ENCODE assay signal across 23 mouse cellular contexts in genomic region chr2:127324456-127324855, GRCm38 (mm10). TPM values are rescaled to one million over a fixed set of nuclear protein-coding genes. Genes with fewer than 3 reads are reported as not detected.
"Had no signal": no experiment of that assay in that cellular context is flagged by ENCODE, and none has a peak within 500 bp of the region (broad histone marks: within the 10 kb centered on the region; RNA-seq: fewer than 3 reads in every experiment).

No protein-coding gene starts in this region.

- H3K9me3 ChIP-seq: limb, embryonic 13.5 days; liver, embryonic 15.5 days; midbrain, embryonic 12.5 days; neural tube, embryonic 15.5 days had no signal

- H3K4me1 ChIP-seq: midbrain, embryonic 12.5 days; neural tube, embryonic 15.5 days had no signal

- DNase-seq: kidney, adult 8-10 months; kidney, postnatal 4 days; left cerebral cortex, postnatal 4 days; lung, embryonic 14.5 days; lung, postnatal 10 days; lung, postnatal 4 days; right cerebral cortex, adult 18-20 months; right cerebral cortex, postnatal 25 days; thymus, adult 2 months had no signal

- H3K4me3 ChIP-seq: layer of hippocampus, adult 2 months; limb, embryonic 13.5 days; liver, embryonic 15.5 days; midbrain, embryonic 12.5 days; neural tube, embryonic 15.5 days had no signal

- H3K27me3 ChIP-seq: limb, embryonic 13.5 days; liver, embryonic 15.5 days; midbrain, embryonic 12.5 days; neural tube, embryonic 15.5 days had no signal

- ATAC-seq: midbrain, embryonic 16.5 days had no signal

- H3K36me3 ChIP-seq: limb, embryonic 13.5 days; liver, embryonic 15.5 days; midbrain, embryonic 12.5 days; neural tube, embryonic 15.5 days had no signal

RNA-seq across cellular contexts. Expression of gene Astl, which starts 14.0 kb away (rescaled TPM):
- total RNA-seq: layer of hippocampus, adult 2 months; layer of hippocampus, postnatal 10 days; left cerebral cortex, postnatal 10 days; left cerebral cortex, postnatal 4 days; liver, adult 2 months; megakaryocyte-erythroid progenitor cell, adult 5-6 weeks had no signal
- polyA plus RNA-seq: kidney, postnatal 0 days; liver, adult 2 months; lung, embryonic 14.5 days; midbrain, embryonic 12.5 days; midbrain, embryonic 16.5 days; neural tube, embryonic 11.5 days; neural tube, embryonic 15.5 days; small intestine, adult 2 months; stomach, embryonic 14.5 days had no signal

RNA-seq across cellular contexts. Expression of gene Adra2b, which starts 38.6 kb away (rescaled TPM):
- total RNA-seq: megakaryocyte-erythroid progenitor cell, adult 5-6 weeks had no signal
- polyA plus RNA-seq: lung, embryonic 14.5 days had no signal
